17 mouse cellular contexts compared by ENCODE assay signal in genomic region chr9:43977773-43978172, GRCm38 (mm10).
"Had no signal": no experiment of that assay in that cellular context is flagged by ENCODE, and none has a peak within 500 bp of the region (broad histone marks: within the 10 kb centered on the region; RNA-seq: fewer than 3 reads in every experiment).

No protein-coding gene starts in this region.

- H3K27me3 ChIP-seq: lung, embryonic 15.5 days; neural tube, embryonic 12.5 days; stomach, embryonic 15.5 days had no signal

- H3K27ac ChIP-seq: lung, embryonic 15.5 days; macrophage; midbrain, embryonic 12.5 days; neural tube, embryonic 12.5 days; stomach, embryonic 15.5 days; stomach, postnatal 0 days had no signal

- H3K4me2 ChIP-seq: lung, embryonic 15.5 days; midbrain, embryonic 12.5 days; neural tube, embryonic 12.5 days; stomach, embryonic 15.5 days had no signal

- ATAC-seq: liver, postnatal 0 days; lung, postnatal 0 days had no signal

- H3K36me3 ChIP-seq: lung, embryonic 15.5 days; midbrain, embryonic 12.5 days; neural tube, embryonic 12.5 days; stomach, embryonic 15.5 days had no signal

- H3K9ac ChIP-seq: liver, postnatal 0 days; lung, embryonic 15.5 days; midbrain, embryonic 12.5 days; neural tube, embryonic 12.5 days; stomach, embryonic 15.5 days had no signal

- DNase-seq: liver, postnatal 0 days; lung, adult 2 months; lung, postnatal 14 days; lung, postnatal 36 days; midbrain, embryonic 14.5 days; right cerebral cortex, postnatal 14 days; thymus, adult 2 months; thymus, postnatal 25 days; thymus, postnatal 4 days had no signal

- H3K9me3 ChIP-seq: lung, embryonic 15.5 days; megakaryocyte, embryonic 14.5 days; midbrain, embryonic 12.5 days; neural tube, embryonic 12.5 days; stomach, embryonic 15.5 days had no signal

- H3K4me1 ChIP-seq: lung, embryonic 15.5 days; midbrain, embryonic 12.5 days; neural tube, embryonic 12.5 days; stomach, embryonic 15.5 days had no signal

- H3K4me3 ChIP-seq: lung, embryonic 15.5 days; megakaryocyte, embryonic 14.5 days; midbrain, embryonic 12.5 days; neural tube, embryonic 12.5 days; stomach, embryonic 15.5 days had no signal
